Mouse (Mus musculus) heart, embryonic 13.5 days (tissue): ENCODE results near the gene P4ha2. TPM values are rescaled to one million over a fixed set of nuclear protein-coding genes. Genes with fewer than 3 reads are reported as not detected.

Source experiments
- ATAC-seq: fragments of 200-750 bp; cut with Nextera tagmentation; 2 replicates; pipeline ENCODE4 v1.8.0; 2017; ENCODE audit warnings: moderate TSS enrichment; ENCODE audit not compliant: insufficient number of reproducible peaks, low FRiP score, low TSS enrichment; ENCODE audit errors: extremely low read depth
- H3K27ac ChIP-seq: fragments of 300-500 bp; sonication (generic); replicated peaks from 2 replicates; pipeline ENCODE4 v1.5.1; 2015; ENCODE audit warnings: moderate library complexity, mild to moderate bottlenecking, inconsistent platforms
- H3K27me3 ChIP-seq: fragments of 300-500 bp; sonication (generic); replicated peaks from 2 replicates; pipeline ENCODE4 v1.6.1; 2015; ENCODE audit warnings: mild to moderate bottlenecking, inconsistent platforms
- H3K36me3 ChIP-seq: fragments of 300-500 bp; sonication (generic); 2 replicates; pipeline ENCODE4 v1.6.1; 2015; ENCODE audit warnings: mild to moderate bottlenecking, inconsistent platforms
- H3K4me1 ChIP-seq: fragments of 300-500 bp; sonication (generic); 2 replicates; pipeline ENCODE4 v1.6.1; 2015; ENCODE audit warnings: inconsistent platforms
- H3K4me2 ChIP-seq: fragments of 300-500 bp; sonication (generic); 2 replicates; pipeline ENCODE4 v1.6.1; 2015; ENCODE audit warnings: inconsistent platforms, mild to moderate bottlenecking, moderate library complexity
- H3K4me3 ChIP-seq: fragments of 300-500 bp; sonication (generic); 2 replicates; pipeline ENCODE4 v1.5.1; 2015; ENCODE audit warnings: moderate library complexity, mild to moderate bottlenecking, inconsistent platforms
- H3K9ac ChIP-seq: fragments of 300-500 bp; sonication (generic); 2 replicates; pipeline ENCODE4 v1.6.1; 2015; ENCODE audit warnings: inconsistent platforms, mild to moderate bottlenecking, moderate library complexity
- H3K9me3 ChIP-seq: fragments of 300-500 bp; sonication (generic); 2 replicates; pipeline ENCODE4 v1.6.1; 2016; ENCODE audit warnings: inconsistent platforms
- WGBS: fragments of 180-500 bp; shearing (Covaris S2); methylation state at CpG from one replicate; pipeline ENCODE4 v1.1.7; 2015; ENCODE audit warnings: mixed read lengths; 5-methylcytosine and 5-hydroxymethylcytosine counted together
- polyA plus RNA-seq: library from polyadenylated mRNA; unstranded; fragments of >200 nt; fragmentation: Nextera tagmentation; extraction: Ambion mirVana; gene quantifications from 2 replicates; pipeline ENCODE4 v1.2.1, GENCODE M21; 2015

Gene P4ha2
- polyA plus RNA-seq, 1 experiment from 2014 or later = 44.7 TPM

GRCm38 (mm10) chr11:54169432-54170295 is 69.8 kb downstream of the P4ha2 start:
- WGBS = 53% methylated on average over 3 of the region's 3 CpGs
- Histone ChIP-seq H3K36me3 (no peaks in the 10 kb centered on the region), H3K4me1 (no peaks in the 10 kb centered on the region), H3K9ac (no peak overlapping the region), H3K27ac (no peak overlapping the region), H3K4me3 (no peak overlapping the region), H3K4me2 (no peak overlapping the region), H3K9me3 (no peaks in the 10 kb centered on the region), H3K27me3 (no peaks in the 10 kb centered on the region)
- ATAC-seq = no peak

DNA sequence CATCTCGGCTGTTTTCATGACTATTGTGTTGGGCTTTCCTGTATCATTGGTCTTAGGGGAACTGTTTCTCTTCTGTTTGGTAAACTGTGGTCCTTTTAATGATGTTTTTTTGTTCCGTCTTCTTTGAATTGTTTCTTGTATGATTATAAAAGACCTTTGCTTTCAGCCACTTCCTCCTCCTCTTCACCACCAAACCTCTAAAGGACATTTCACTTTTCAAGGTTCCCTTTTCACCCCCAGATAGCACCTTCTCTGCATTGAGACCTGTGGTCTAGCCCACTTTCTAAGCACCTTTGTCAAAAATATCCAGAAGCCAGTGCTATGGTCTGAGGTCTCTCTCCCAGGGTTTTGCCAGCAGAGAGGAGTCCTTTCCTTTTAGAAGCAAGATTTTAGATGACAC is 71.3 kb downstream of the P4ha2 start:
- no peaks in the 10 kb centered on the region for H3K36me3 ChIP-seq
- ATAC-seq = no peak
- no peak overlapping the region for H3K9ac ChIP-seq
- no peaks in the 10 kb centered on the region; the same call in 1 of the 2 replicates for H3K4me1 ChIP-seq
- no peak overlapping the region for H3K27ac ChIP-seq
- no peaks in the 10 kb centered on the region for H3K9me3 ChIP-seq
- no peaks in the 10 kb centered on the region for H3K27me3 ChIP-seq
- no peak overlapping the region for H3K4me3 ChIP-seq
- no peak overlapping the region for H3K4me2 ChIP-seq
- WGBS = 51% methylated on average over 2 of the region's 2 CpGs

DNA sequence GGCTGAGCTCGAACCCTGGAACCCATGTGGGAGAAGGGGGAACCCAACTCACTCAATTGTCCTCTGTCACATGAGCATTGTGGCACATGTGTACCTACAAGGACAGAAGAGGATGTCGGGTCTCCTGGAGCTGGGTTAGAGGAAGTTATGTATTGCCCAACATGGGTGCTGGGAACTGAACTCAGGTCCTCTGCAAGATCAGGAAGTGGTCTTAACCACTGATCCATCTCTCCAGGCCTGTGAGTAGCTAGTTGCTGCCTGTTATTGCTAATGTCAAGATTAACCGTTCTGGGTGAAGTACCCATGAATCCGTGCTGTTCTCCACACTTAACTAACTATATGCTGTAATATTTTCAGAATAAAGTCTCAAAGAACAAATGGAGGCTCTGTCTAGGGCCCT is 74.3 kb downstream of the P4ha2 start:
- 83% methylated on average over 4 of the region's 4 CpGs for WGBS
- ATAC-seq = no peak
- H3K27ac ChIP-seq = no peak overlapping the region

DNA sequence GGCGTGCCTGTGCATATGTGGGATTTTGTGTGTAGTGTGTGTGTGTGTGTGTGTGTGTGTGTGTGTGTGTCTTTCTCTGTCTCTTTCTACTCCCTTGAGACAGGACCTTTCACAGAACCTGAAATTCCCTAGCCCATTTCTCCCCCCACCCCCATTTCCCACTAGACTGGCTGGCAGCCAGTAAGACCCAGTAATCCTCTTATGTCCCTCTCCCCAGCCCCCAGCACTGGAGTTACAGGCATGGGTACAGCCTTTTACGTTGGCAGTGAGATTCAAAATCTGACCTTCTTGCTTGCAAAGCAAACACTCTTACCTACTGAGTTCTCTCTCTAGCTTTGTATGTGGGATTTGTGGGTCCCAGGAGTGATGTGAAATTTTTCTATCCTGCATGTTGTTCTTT is 75.0 kb downstream of the P4ha2 start:
- H3K4me2 ChIP-seq = no peak overlapping the region
- no peaks in the 10 kb centered on the region for H3K9me3 ChIP-seq
- no peak for ATAC-seq
- H3K4me1 ChIP-seq = no peaks in the 10 kb centered on the region; the same call in 1 of the 2 replicates
- H3K27me3 ChIP-seq = no peaks in the 10 kb centered on the region
- no peaks in the 10 kb centered on the region for H3K36me3 ChIP-seq
- H3K27ac ChIP-seq = no peak overlapping the region
- 57% methylated on average over 2 of the region's 2 CpGs for WGBS
- no peak overlapping the region for H3K9ac ChIP-seq
- no peak overlapping the region for H3K4me3 ChIP-seq

More for the DNA sequence above, 74.3 kb downstream of the P4ha2 start:
- H3K9me3 ChIP-seq = no peaks in the 10 kb centered on the region
- H3K27me3 ChIP-seq = no peaks in the 10 kb centered on the region
- no peak overlapping the region for H3K9ac ChIP-seq
- H3K4me2 ChIP-seq = no peak overlapping the region
- H3K4me3 ChIP-seq = no peak overlapping the region
- H3K36me3 ChIP-seq = no peaks in the 10 kb centered on the region
- no peaks in the 10 kb centered on the region; the same call in 1 of the 2 replicates for H3K4me1 ChIP-seq

Other genes starting within 250 kb of the P4ha2 start
- gene Gm12216, start 240.8 kb upstream of the P4ha2 start, polyA plus RNA-seq = 0.22 and 0.25 TPM in 2 replicates
- gene Slc22a5, start 208.4 kb upstream of the P4ha2 start, polyA plus RNA-seq = 6.4 and 8.7 TPM in 2 replicates
- 2.2 TPM in 2 replicates for gene Slc22a21, start 119.8 kb upstream of the P4ha2 start, polyA plus RNA-seq
- gene Slc22a4, start 72.0 kb upstream of the P4ha2 start, polyA plus RNA-seq = 2.3 and 3.1 TPM in 2 replicates
- gene Pdlim4, start 31.1 kb upstream of the P4ha2 start, polyA plus RNA-seq = 9.5 and 9.7 TPM in 2 replicates
- gene Csf2, start 149.6 kb downstream of the P4ha2 start, polyA plus RNA-seq = not detected in 2 replicates
- not detected in 2 replicates for gene Il3, start 167.2 kb downstream of the P4ha2 start, polyA plus RNA-seq
- 0.35 and 0.76 TPM in 2 replicates for gene Acsl6, start 203.7 kb downstream of the P4ha2 start, polyA plus RNA-seq